ENCODE assay signal across 26 mouse cellular contexts in genomic region chr1:134113560-134113959, GRCm38 (mm10). TPM values are rescaled to one million over a fixed set of nuclear protein-coding genes. Genes with fewer than 3 reads are reported as not detected.
DNase-seq lines count a peak whose midpoint lies in the region; ATAC-seq and TF ChIP-seq lines count a peak whose summit lies in the region.
"Had no signal": no experiment of that assay in that cellular context is flagged by ENCODE, and none has a peak within 500 bp of the region (broad histone marks: within the 10 kb centered on the region; RNA-seq: fewer than 3 reads in every experiment).

No protein-coding gene starts in this region.

- no peak overlapping the region for H3K9ac ChIP-seq in kidney, embryonic 15.5 days
- no peak overlapping the region for H3K9ac ChIP-seq in lung, postnatal 0 days (replicated peaks; ENCODE audit: low read depth)
- H3K9ac ChIP-seq in embryonic facial prominence, embryonic 15.5 days: no peak overlapping the region
- H3K9ac ChIP-seq in stomach, postnatal 0 days (ENCODE audit: low read length): no peak overlapping the region
- H3K9ac ChIP-seq: forebrain, embryonic 12.5 days; forebrain, postnatal 0 days; heart, embryonic 12.5 days; hindbrain, embryonic 15.5 days; limb, embryonic 12.5 days; lung, embryonic 15.5 days; neural tube, embryonic 13.5 days had no signal

- H3K27ac ChIP-seq in kidney, embryonic 15.5 days: no peak overlapping the region
- no peak overlapping the region for H3K27ac ChIP-seq in lung, postnatal 0 days (ENCODE audit: low read length)
- peak overlapping the region; percentile 56 for H3K27ac ChIP-seq in embryonic facial prominence, embryonic 15.5 days (replicated peaks)
- H3K27ac ChIP-seq in stomach, postnatal 0 days (replicated peaks): peak overlapping the region; percentile 82
- H3K27ac ChIP-seq: forebrain, embryonic 12.5 days; heart, adult 2 months; hindbrain, embryonic 15.5 days; limb, embryonic 12.5 days; lung, embryonic 15.5 days; neural tube, embryonic 13.5 days had no signal

- no peak overlapping the region for H3K4me2 ChIP-seq in kidney, embryonic 15.5 days
- no peak overlapping the region for H3K4me2 ChIP-seq in lung, postnatal 0 days (replicated peaks; ENCODE audit: low read depth, low read length)
- H3K4me2 ChIP-seq in embryonic facial prominence, embryonic 15.5 days (replicated peaks): no peak overlapping the region
- no peak overlapping the region for H3K4me2 ChIP-seq in stomach, postnatal 0 days (replicated peaks; ENCODE audit: low read depth)
- H3K4me2 ChIP-seq: forebrain, embryonic 12.5 days; heart, embryonic 12.5 days; hindbrain, embryonic 15.5 days; limb, embryonic 12.5 days; liver, embryonic 11.5 days; lung, embryonic 15.5 days; neural tube, embryonic 13.5 days had no signal

- no peak for TF ChIP-seq EP300 in lung, postnatal 0 days (IDR thresholded peaks at IDR 0.05)
- TF ChIP-seq EP300 in stomach, postnatal 0 days (optimal IDR thresholded peaks at IDR 0.05): peak; percentile 26

- no peaks in the 10 kb centered on the region for H3K9me3 ChIP-seq in kidney, embryonic 15.5 days (replicated peaks)
- no peaks in the 10 kb centered on the region for H3K9me3 ChIP-seq in lung, postnatal 0 days (ENCODE audit: low read length)
- H3K9me3 ChIP-seq in embryonic facial prominence, embryonic 15.5 days (replicated peaks): no peaks in the 10 kb centered on the region
- no peaks in the 10 kb centered on the region for H3K9me3 ChIP-seq in stomach, postnatal 0 days (ENCODE audit: control insufficient read depth, low read length)
- H3K9me3 ChIP-seq: forebrain, embryonic 12.5 days; heart, embryonic 12.5 days; hindbrain, embryonic 15.5 days; limb, embryonic 12.5 days; lung, embryonic 15.5 days; neural tube, embryonic 13.5 days had no signal

- DNase-seq in kidney, adult 8-10 months: no peak
- DNase-seq in lung, postnatal 0 days (ENCODE audit: low spot score): peak; percentile 31
- no peak for DNase-seq in lung, postnatal 25 days (ENCODE audit: low spot score)
- DNase-seq in stomach, postnatal 0 days (ENCODE audit: low spot score): no peak
- no peak for DNase-seq in thymus, postnatal 36 days
- DNase-seq: cerebellum, adult 2 months; cerebellum, postnatal 14 days; forebrain, postnatal 0 days; heart, postnatal 4 days; kidney, postnatal 10 days; layer of hippocampus, adult 9-11 months; right cerebral cortex, postnatal 4 days had no signal

- no peaks in the 10 kb centered on the region for H3K36me3 ChIP-seq in kidney, embryonic 15.5 days
- no peaks in the 10 kb centered on the region for H3K36me3 ChIP-seq in lung, postnatal 0 days (ENCODE audit: insufficient read depth, low read length)
- H3K36me3 ChIP-seq in embryonic facial prominence, embryonic 15.5 days: no peaks in the 10 kb centered on the region
- H3K36me3 ChIP-seq in stomach, postnatal 0 days (ENCODE audit: control insufficient read depth, insufficient read depth, low read length): no peaks in the 10 kb centered on the region
- H3K36me3 ChIP-seq: forebrain, embryonic 12.5 days; heart, embryonic 12.5 days; hindbrain, embryonic 15.5 days; limb, embryonic 12.5 days; lung, embryonic 15.5 days; neural tube, embryonic 13.5 days had no signal

- H3K4me3 ChIP-seq in kidney, embryonic 15.5 days (replicated peaks): no peak overlapping the region
- H3K4me3 ChIP-seq in lung, postnatal 0 days (ENCODE audit: low read depth, low read length): no peak overlapping the region
- H3K4me3 ChIP-seq in embryonic facial prominence, embryonic 15.5 days (replicated peaks): no peak overlapping the region
- H3K4me3 ChIP-seq in stomach, postnatal 0 days (ENCODE audit: low read depth, low read length): no peak overlapping the region
- H3K4me3 ChIP-seq: forebrain, embryonic 12.5 days; heart, adult 2 months; heart, embryonic 12.5 days; hindbrain, embryonic 15.5 days; limb, embryonic 12.5 days; lung, embryonic 15.5 days; neural tube, embryonic 13.5 days had no signal

- TF ChIP-seq CTCF in lung, postnatal 0 days (IDR thresholded peaks at IDR 0.05): no peak
- TF ChIP-seq CTCF in stomach, postnatal 0 days (IDR thresholded peaks at IDR 0.05; ENCODE audit: low read depth): no peak

- 55% methylated on average over 5 of the region's 5 CpGs for WGBS in kidney, embryonic 15.5 days
- WGBS in lung, postnatal 0 days: 58% methylated on average over 5 of the region's 5 CpGs
- 33% methylated on average over 5 of the region's 5 CpGs for WGBS in embryonic facial prominence, embryonic 15.5 days
- 47% methylated on average over 5 of the region's 5 CpGs for WGBS in stomach, postnatal 0 days

- H3K27me3 ChIP-seq in kidney, embryonic 15.5 days: no peaks in the 10 kb centered on the region
- no peaks in the 10 kb centered on the region for H3K27me3 ChIP-seq in lung, postnatal 0 days (replicated peaks; ENCODE audit: insufficient read depth, low read length)
- H3K27me3 ChIP-seq in embryonic facial prominence, embryonic 15.5 days: no peaks in the 10 kb centered on the region
- H3K27me3 ChIP-seq in stomach, postnatal 0 days (ENCODE audit: control insufficient read depth, insufficient read depth, low read length): no peaks in the 10 kb centered on the region
- H3K27me3 ChIP-seq: forebrain, embryonic 12.5 days; heart, embryonic 12.5 days; hindbrain, embryonic 15.5 days; limb, embryonic 12.5 days; lung, embryonic 15.5 days; neural tube, embryonic 13.5 days had no signal

- peak; percentile 31; the same call in 1 of the 2 replicates for ATAC-seq in kidney, embryonic 15.5 days (replicated peaks; ENCODE audit: low FRiP score)
- ATAC-seq in lung, postnatal 0 days: peak; percentile 29
- peak; percentile 32; the same call in 1 of the 2 replicates for ATAC-seq in embryonic facial prominence, embryonic 15.5 days (ENCODE audit: insufficient number of reproducible peaks, low FRiP score, low TSS enrichment, low read depth)
- peak; percentile 51 for ATAC-seq in stomach, postnatal 0 days (ENCODE audit: low FRiP score, low TSS enrichment)
- ATAC-seq: CD4-positive, CD25-positive, alpha-beta regulatory T cell, adult 4 months; forebrain, postnatal 0 days had no signal

- peaks cover 13% of the 10 kb centered on the region for H3K4me1 ChIP-seq in kidney, embryonic 15.5 days
- H3K4me1 ChIP-seq in lung, postnatal 0 days (ENCODE audit: insufficient read depth, low read depth, low read length): no peaks in the 10 kb centered on the region
- H3K4me1 ChIP-seq in embryonic facial prominence, embryonic 15.5 days: peaks cover 13% of the 10 kb centered on the region
- H3K4me1 ChIP-seq in stomach, postnatal 0 days (replicated peaks; ENCODE audit: control insufficient read depth, insufficient read depth): no peaks in the 10 kb centered on the region
- H3K4me1 ChIP-seq: hindbrain, embryonic 15.5 days; lung, embryonic 15.5 days had no signal

RNA-seq across cellular contexts. Expression of gene Chit1, which starts 2.5 kb away (rescaled TPM):
- 0.30 and 0.31 TPM in 2 replicates for polyA plus RNA-seq in kidney, embryonic 15.5 days (2015; fragmentation: Nextera tagmentation; extraction: Ambion mirVana)
- 0.29 TPM in 1 of 2 replicates, not detected in the other for polyA plus RNA-seq in lung, postnatal 0 days (2015; fragmentation: Nextera tagmentation; extraction: Ambion mirVana)
- polyA plus RNA-seq in embryonic facial prominence, embryonic 15.5 days (2015; fragmentation: Nextera tagmentation; extraction: Ambion mirVana): 0.61 and 0.67 TPM in 2 replicates
- 38.5 and 45.1 TPM in 2 replicates for polyA plus RNA-seq in stomach, postnatal 0 days (2015; fragmentation: Nextera tagmentation; extraction: Ambion mirVana)
- polyA plus RNA-seq: CD4-positive, CD25-positive, alpha-beta regulatory T cell, adult 4 months; cerebellum, adult 2 months; forebrain, embryonic 12.5 days; intestine, embryonic 14.5 days; limb, embryonic 12.5 days; liver, embryonic 11.5 days; spleen, adult 2 months; urinary bladder, adult 2 months had no signal

RNA-seq across cellular contexts. Expression of gene Btg2, which starts 34.6 kb away (rescaled TPM):
- 31.1 and 32.2 TPM in 2 replicates for polyA plus RNA-seq in kidney, embryonic 15.5 days (2015; fragmentation: Nextera tagmentation; extraction: Ambion mirVana)
- 177 and 184 TPM in 2 replicates for polyA plus RNA-seq in lung, postnatal 0 days (2015; fragmentation: Nextera tagmentation; extraction: Ambion mirVana)
- polyA plus RNA-seq in embryonic facial prominence, embryonic 15.5 days (2015; fragmentation: Nextera tagmentation; extraction: Ambion mirVana): 39.9 and 41.3 TPM in 2 replicates
- polyA plus RNA-seq in stomach, postnatal 0 days (2015; fragmentation: Nextera tagmentation; extraction: Ambion mirVana): 85.9 and 96.8 TPM in 2 replicates

Comparison
In these comparisons a context has a peak if more than half of its experiments do, and no peak if none do; other contexts are left out.
1. H3K27ac ChIP-seq: peak in embryonic facial prominence, embryonic 15.5 days (single experiment) and stomach, postnatal 0 days (single experiment); none in kidney, embryonic 15.5 days (single experiment) and lung, postnatal 0 days (single experiment).
2. RNA of gene Chit1, which starts 2.5 kb away (polyA plus RNA-seq): 38.5 to 45.1 TPM in stomach, postnatal 0 days; 0.61 to 0.67 TPM in embryonic facial prominence, embryonic 15.5 days, 0.30 to 0.31 TPM in kidney, embryonic 15.5 days and 0.29 TPM in lung, postnatal 0 days; every median in the first group is over 10 times any median in the second.
3. Peak in every context shown above with its lines, with median percentiles within 50 percentile points of each other: ATAC-seq.